Mouse (Mus musculus) liver, embryonic 11.5 days (tissue): ENCODE data around the gene Anxa11. TPM values are rescaled to one million over a fixed set of nuclear protein-coding genes. Genes with fewer than 3 reads are reported as not detected.

Experiments used
- microRNA-seq: library from miRNA; unstranded; fragments of <30 nt; microRNA quantifications from one replicate; pipeline ENCODE4, GENCODE M21; 2017; ENCODE audit warnings: borderline number of aligned reads
- polyA plus RNA-seq: library from polyadenylated mRNA; unstranded; fragments of >200 nt; fragmentation: Nextera tagmentation; extraction: Ambion mirVana; gene quantifications from 2 replicates; pipeline ENCODE4 v1.2.1, GENCODE M21; 2014

The Anxa11 gene
- polyA plus RNA-seq, 1 experiment from 2014 or later: 13.1 TPM

Small RNA genes within 50 kb of the gene (microRNA-seq; reads per million reads assigned to microRNA genes)
- not detected for gene Gm23701

Other genes with a start within 250 kb of the Anxa11 start
- gene Ppif, start 148.0 kb upstream of the Anxa11 start, polyA plus RNA-seq: 96.3 and 97.0 TPM in 2 replicates
- gene Zcchc24, start 73.1 kb upstream of the Anxa11 start, polyA plus RNA-seq: 11.3 and 13.4 TPM in 2 replicates
- gene Plac9a, start 60.9 kb downstream of the Anxa11 start, polyA plus RNA-seq: not detected in 2 replicates
- 1.7 and 3.9 TPM in 2 replicates for gene Tmem254a, start 85.5 kb downstream of the Anxa11 start, polyA plus RNA-seq
- gene Cphx1, start 96.1 kb downstream of the Anxa11 start, polyA plus RNA-seq: 0.10 and 0.14 TPM in 2 replicates
- gene Duxbl1, start 136.4 kb downstream of the Anxa11 start, polyA plus RNA-seq: 0.26 TPM in 1 of 2 replicates, not detected in the other
- gene Gm9780, start 200.6 kb downstream of the Anxa11 start, polyA plus RNA-seq: 0.94 and 1.5 TPM in 2 replicates
- gene Tmem254c, start 225.2 kb downstream of the Anxa11 start, polyA plus RNA-seq: 23.3 and 24.0 TPM in 2 replicates
- not detected in 2 replicates for gene Cphx2, start 239.4 kb downstream of the Anxa11 start, polyA plus RNA-seq
- not detected in 2 replicates for gene Cphx3, start 240.1 kb downstream of the Anxa11 start, polyA plus RNA-seq